Mouse (Mus musculus) erythroblast, embryonic 14.5 days (primary cell): ENCODE data around the gene Nacc2. TPM values are rescaled to one million over a fixed set of nuclear protein-coding genes. Genes with fewer than 3 reads are reported as not detected.

ENCODE experiments used
- H3K27me3 ChIP-seq: 2 replicates; pipeline ENCODE4 v1.6.1; 2012; ENCODE audit warnings: inconsistent platforms; ENCODE audit not compliant: control insufficient read depth
- H3K36me3 ChIP-seq: 2 replicates; pipeline ENCODE4 v1.6.1; 2012; ENCODE audit warnings: mild to moderate bottlenecking, inconsistent platforms; ENCODE audit not compliant: control insufficient read depth
- H3K4me1 ChIP-seq: 2 replicates; pipeline ENCODE4 v1.6.1; 2012; ENCODE audit warnings: inconsistent platforms; ENCODE audit not compliant: control insufficient read depth
- H3K4me3 ChIP-seq: replicated peaks from 2 replicates; pipeline ENCODE3; 2012; ENCODE audit warnings: moderate library complexity, mild to moderate bottlenecking, inconsistent platforms
- H3K9me3 ChIP-seq: 2 replicates; pipeline ENCODE4 v1.6.1; 2012; ENCODE audit warnings: low read length, inconsistent platforms, mixed read lengths; ENCODE audit not compliant: control insufficient read depth
- GATA1 ChIP-seq: IDR thresholded peaks from 2 replicates; pipeline ENCODE4 v1.6.1; 2012; ENCODE audit warnings: low read length, inconsistent platforms, mixed read lengths
- TAL1 ChIP-seq: IDR thresholded peaks from 3 replicates; pipeline ENCODE4 v1.6.1; 2012; ENCODE audit warnings: low read length, inconsistent platforms, mixed read lengths
- polyA plus RNA-seq: library from polyadenylated mRNA; stranded (reverse); fragments of >175 nt; gene quantifications from 2 replicates; pipeline ENCODE4 v1.2.3, GENCODE M21; 2012

Gene Nacc2
- polyA plus RNA-seq, 1 experiment = 0.17 TPM

GRCm38 (mm10) chr2:26074551-26074950 is 48.5 kb downstream of the Nacc2 start:
- Histone ChIP-seq H3K36me3 (no peaks in the 10 kb centered on the region), H3K9me3 (no peaks in the 10 kb centered on the region), H3K4me3 (no peak overlapping the region), H3K4me1 (peaks cover 7% of the 10 kb centered on the region), H3K27me3 (peaks cover 8% of the 10 kb centered on the region; the same call in 1 of the 2 replicates)
- TF ChIP-seq TAL1 = no peak
- no peak for TF ChIP-seq GATA1

DNA sequence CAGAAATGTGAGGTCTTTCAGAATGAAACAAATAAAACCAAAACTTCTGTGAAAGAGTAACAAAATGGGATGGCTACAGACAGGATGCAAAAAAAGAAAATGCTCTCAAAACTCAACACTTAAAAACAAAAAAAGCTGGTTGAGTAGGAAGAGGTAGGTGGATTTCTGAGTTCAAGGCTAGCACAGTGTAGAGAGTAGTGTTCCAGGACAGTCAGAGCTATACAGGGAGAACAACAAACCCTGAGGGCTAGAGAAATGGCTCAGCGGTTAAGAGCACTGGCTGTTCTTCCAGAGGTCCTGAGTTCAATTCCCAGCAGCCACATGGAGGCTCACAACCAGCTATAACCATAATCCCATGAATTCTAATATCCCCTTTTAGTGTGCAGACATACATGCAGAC is 54.4 kb downstream of the Nacc2 start:
- TF ChIP-seq TAL1 (no peak), GATA1 (no peak)
- Histone ChIP-seq H3K9me3 (no peaks in the 10 kb centered on the region), H3K4me3 (peak overlapping the region; percentile 28), H3K4me1 (peaks cover 45% of the 10 kb centered on the region), H3K27me3 (no peaks in the 10 kb centered on the region), H3K36me3 (no peaks in the 10 kb centered on the region; the same call in 1 of the 2 replicates)

DNA sequence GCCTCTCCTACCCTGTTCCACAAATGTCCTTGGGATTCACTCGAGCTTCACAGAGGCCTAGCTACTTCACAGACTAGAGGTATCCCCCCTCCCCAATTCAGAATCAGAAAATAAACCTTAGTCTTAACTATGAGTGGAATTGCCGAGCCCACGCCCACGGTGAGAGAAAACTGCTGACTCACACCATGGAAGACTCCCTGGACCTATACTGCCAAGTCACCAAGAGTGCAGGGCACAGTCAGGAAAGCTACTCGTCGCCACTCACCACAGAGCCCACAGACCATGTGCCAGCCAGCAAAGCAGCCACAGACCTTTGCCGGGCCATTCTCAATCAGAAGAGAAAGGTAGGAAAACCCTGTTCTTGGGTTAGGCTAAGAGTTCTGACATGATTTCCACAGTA is 54.8 kb downstream of the Nacc2 start:
- Histone ChIP-seq H3K36me3 (no peaks in the 10 kb centered on the region; the same call in 1 of the 2 replicates), H3K27me3 (no peaks in the 10 kb centered on the region), H3K4me1 (peaks cover 49% of the 10 kb centered on the region), H3K9me3 (no peaks in the 10 kb centered on the region), H3K4me3 (peak overlapping the region; percentile 28)
- TF ChIP-seq TAL1 = no peak
- TF ChIP-seq GATA1 = no peak

DNA sequence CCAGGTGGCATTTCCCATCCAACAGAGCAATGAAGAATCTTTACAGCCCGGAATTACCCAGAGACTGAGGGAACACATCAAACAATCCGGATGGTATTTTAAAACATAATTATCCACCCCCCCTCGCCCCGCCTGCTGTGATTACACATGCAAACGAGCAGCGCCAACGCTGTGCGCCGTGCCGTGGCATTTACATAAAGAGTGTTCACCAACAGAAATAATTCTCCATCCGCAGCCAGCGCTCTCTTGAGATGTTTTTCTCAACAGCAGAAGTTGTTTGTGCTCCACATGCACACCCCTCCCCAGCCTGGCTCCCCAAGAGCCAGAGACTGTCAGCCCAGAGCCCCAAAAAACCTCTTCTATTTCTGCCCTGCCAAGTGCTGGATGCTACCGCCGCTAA is 56.5 kb downstream of the Nacc2 start:
- no peak overlapping the region for H3K4me3 ChIP-seq
- no peaks in the 10 kb centered on the region; the same call in 1 of the 2 replicates for H3K36me3 ChIP-seq
- no peak for TF ChIP-seq GATA1
- TF ChIP-seq TAL1 = no peak
- peaks cover 66% of the 10 kb centered on the region for H3K4me1 ChIP-seq
- no peaks in the 10 kb centered on the region for H3K9me3 ChIP-seq
- H3K27me3 ChIP-seq = no peaks in the 10 kb centered on the region

GRCm38 (mm10) chr2:26062742-26063427 is 60.1 kb downstream of the Nacc2 start:
- TF ChIP-seq GATA1 (no peak), TAL1 (no peak)
- H3K4me3 ChIP-seq = peak overlapping the region; percentile 8
- peaks cover 5% of the 10 kb centered on the region; the same call in 1 of the 2 replicates for H3K36me3 ChIP-seq
- no peaks in the 10 kb centered on the region for H3K27me3 ChIP-seq
- H3K4me1 ChIP-seq = peaks cover 63% of the 10 kb centered on the region
- no peaks in the 10 kb centered on the region for H3K9me3 ChIP-seq

GRCm38 (mm10) chr2:26062241-26062640 is 60.8 kb downstream of the Nacc2 start:
- H3K27me3 ChIP-seq = no peaks in the 10 kb centered on the region
- H3K9me3 ChIP-seq = no peaks in the 10 kb centered on the region
- peaks cover 5% of the 10 kb centered on the region; the same call in 1 of the 2 replicates for H3K36me3 ChIP-seq
- TF ChIP-seq GATA1 (no peak), TAL1 (no peak)
- peaks cover 57% of the 10 kb centered on the region for H3K4me1 ChIP-seq
- no peak overlapping the region for H3K4me3 ChIP-seq

GRCm38 (mm10) chr2:26061018-26061666 is 61.9 kb downstream of the Nacc2 start:
- Histone ChIP-seq H3K9me3 (no peaks in the 10 kb centered on the region), H3K36me3 (peaks cover 5% of the 10 kb centered on the region; the same call in 1 of the 2 replicates), H3K4me1 (peaks cover 52% of the 10 kb centered on the region), H3K4me3 (no peak overlapping the region), H3K27me3 (no peaks in the 10 kb centered on the region)
- TF ChIP-seq GATA1 = no peak
- no peak for TF ChIP-seq TAL1

DNA sequence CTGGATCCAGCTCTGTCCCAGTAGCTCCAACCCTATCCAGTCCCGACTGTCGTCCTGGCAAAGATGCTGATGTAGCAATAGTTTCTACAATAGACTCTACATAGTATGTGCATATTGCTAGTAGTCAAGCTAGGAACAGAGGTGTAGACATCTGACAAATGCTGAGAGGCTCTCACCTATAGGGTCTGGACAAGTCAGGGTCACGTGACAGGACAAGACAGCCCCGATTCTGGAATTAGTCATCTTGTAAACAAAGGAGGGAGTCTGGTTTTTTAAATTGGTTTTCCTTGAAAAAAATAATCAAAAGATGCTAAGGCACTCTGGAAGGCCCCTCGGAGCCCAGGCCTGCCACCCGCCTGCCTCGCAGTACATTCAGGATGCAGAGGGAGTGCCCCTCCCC is 66.0 kb downstream of the Nacc2 start:
- H3K4me3 ChIP-seq = no peak overlapping the region
- H3K4me1 ChIP-seq = peaks cover 39% of the 10 kb centered on the region
- H3K9me3 ChIP-seq = no peaks in the 10 kb centered on the region
- no peaks in the 10 kb centered on the region for H3K27me3 ChIP-seq
- H3K36me3 ChIP-seq = peaks cover 5% of the 10 kb centered on the region; the same call in 1 of the 2 replicates
- no peak for TF ChIP-seq GATA1
- no peak for TF ChIP-seq TAL1

DNA sequence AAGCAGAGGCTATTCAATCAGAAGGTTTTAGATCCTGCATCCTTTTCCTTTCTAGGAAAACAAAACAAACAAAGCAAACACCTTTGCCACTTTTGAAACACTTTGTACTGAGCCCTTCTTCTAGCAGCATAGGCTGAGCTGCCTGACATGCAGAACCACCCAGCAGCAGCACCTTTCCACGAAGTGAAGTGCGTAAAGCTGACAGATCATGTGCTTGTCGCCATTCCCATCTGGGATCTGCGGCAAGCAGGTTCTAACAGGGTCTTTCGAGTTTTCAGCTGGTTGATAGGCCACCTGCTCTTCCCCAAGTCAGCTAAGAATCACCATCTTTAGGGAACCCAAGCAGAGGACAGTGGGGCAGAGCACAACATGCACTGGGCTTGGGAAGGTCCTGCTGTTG is 66.8 kb downstream of the Nacc2 start:
- Histone ChIP-seq H3K4me3 (no peak overlapping the region), H3K4me1 (peaks cover 31% of the 10 kb centered on the region), H3K36me3 (peaks cover 5% of the 10 kb centered on the region; the same call in 1 of the 2 replicates), H3K9me3 (no peaks in the 10 kb centered on the region), H3K27me3 (no peaks in the 10 kb centered on the region)
- TF ChIP-seq GATA1 (no peak), TAL1 (no peak)
